Mouse (Mus musculus): ENCODE measurements around the gene Tfr2. TPM values are rescaled to one million over a fixed set of nuclear protein-coding genes. Genes with fewer than 3 reads are reported as not detected.
"Not testable (repeated sequence)": the region's sequence is repeated elsewhere in the genome, so short reads cannot be mapped to it uniquely, and the experiment has no call there.

Gene Tfr2
- total RNA-seq, 2 experiments from 2014 or later = 10.9 to 15.5 TPM

DNA sequence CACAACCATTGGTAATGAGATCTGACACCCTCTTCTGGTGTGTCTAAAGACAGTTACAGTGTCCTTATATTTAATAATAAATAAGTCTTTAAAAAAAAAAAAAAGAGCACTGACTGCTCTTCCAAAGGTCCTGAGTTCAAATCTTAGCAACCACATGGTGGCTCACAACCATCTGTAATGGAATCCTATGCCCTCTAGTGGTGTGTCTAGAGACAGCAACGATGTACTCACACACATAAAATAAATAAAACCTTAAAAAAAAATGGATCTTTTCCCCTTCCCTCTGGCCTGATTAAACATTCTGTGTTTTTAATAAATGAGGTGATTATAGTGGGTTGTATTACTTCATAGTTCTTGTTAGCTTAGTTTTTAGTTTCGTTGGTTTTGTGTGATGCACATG lies 45.3 kb downstream of the Tfr2 start:
- DNase-seq (ENCODE audit: low spot score in 2 of 2) = not testable (repeated sequence)

DNA sequence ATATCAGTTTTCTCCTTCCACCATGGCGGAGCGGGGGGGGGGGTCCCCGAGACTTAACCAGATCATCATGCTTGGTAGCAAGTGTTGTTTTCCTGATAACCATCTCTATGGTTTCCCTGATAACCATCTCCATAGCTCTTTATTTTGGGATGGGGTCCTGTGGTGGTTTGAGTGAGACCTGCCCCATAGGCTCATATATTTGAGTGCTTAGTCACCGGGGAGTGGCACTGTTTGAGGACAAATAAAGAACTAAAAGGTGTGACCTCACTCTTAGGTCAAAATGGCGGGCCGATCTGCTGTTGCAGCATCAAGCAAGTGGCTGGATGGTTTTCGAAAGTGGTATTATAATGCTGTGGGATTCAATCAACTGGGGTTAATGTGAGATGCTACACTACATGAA lies 45.7 kb downstream of the Tfr2 start:
- DNase-seq (ENCODE audit: low spot score in 2 of 2) = no peak

DNA sequence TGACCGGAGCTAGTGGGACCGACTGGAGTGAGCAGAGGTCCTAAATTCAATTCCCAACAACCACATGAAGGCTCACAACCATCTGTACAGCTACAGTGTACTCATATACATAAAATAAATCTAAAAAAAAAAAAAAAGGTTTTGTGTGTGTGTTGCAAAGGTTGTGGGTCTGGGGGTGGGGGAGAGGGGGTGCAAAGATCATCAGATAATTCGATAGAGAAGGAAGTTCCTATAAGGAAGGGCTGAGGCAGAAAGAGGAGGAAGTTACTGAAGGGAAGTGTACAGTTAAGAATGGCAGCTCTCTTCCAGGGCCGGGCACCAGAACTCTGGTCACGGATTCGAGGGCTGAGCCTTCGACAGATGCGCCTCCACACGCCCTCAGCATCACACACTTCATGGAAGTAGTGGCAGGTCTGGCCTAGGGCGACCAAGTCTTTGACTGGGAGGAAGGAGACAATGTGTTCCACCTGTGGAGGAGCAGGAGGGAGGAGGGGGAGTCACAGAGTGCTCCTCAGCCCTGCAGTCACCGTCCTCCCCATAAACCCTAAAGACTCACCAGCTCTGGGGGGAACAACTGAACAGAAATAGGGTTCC lies 54.4 kb downstream of the Tfr2 start:
- no peak for DNase-seq (ENCODE audit: low spot score in 2 of 2)

DNA sequence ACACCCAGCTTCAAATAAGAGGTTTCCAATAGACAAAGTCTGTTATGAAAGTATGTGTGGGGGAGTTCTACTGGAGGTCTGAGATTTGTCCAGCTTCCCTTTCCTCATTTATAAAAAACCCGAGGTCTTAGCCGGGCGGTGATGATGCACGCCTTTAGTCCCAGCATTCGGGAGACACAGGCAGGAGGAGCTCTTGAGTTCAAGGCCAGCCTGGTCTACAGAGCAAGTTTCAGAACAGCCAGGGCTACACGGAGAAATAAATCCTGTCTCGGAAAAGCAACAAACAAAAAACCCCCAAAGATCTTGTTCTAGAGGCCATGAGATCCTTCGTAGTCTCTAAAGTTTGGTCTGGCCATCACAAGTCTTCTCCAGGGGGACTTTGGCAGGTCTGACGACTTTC lies 58.4 kb downstream of the Tfr2 start:
- no peak for DNase-seq (ENCODE audit: low spot score in 2 of 2)

DNA sequence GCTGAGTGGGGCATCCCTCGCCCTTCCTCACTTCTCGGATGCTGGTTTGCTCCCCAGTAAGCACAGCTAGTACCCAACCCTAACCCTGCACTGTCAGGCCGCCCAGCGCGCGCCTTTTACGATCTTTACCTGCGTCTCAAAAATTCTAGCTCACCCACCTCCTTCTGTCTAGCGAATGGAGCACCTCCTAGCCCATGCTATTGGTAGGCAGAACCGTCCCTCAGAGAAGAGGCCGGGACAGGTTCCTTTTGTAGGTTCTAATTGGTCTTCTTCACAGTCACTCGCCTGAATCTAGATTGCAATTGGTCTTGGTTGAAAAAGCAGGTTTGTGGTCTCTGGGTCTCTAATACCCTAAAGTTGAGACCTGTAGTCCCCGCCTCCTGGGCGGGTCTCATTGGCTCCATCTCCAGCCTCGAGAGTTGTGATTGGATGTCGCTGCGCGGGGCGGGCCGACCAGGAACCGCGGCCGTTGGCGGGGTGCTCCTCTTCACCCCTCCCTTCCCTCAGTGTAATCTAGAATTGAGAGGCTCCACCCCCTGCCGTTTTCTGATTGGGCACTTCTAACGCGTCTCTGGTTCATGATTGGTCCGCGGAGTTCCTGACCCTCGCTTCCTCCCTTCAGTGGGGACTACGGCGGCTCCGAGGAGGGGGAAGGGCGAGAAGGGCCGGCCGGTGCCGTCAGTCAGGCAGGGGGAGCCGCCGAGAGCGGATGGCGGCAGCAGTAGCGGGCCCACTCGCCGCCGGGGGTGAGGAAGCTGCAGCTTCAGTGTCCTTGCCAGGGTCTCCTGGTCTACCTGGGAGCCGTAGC lies 59.1 kb downstream of the Tfr2 start, which contains the start of the genes Fbxo24, Lrch4 and Gm20605:
TSS of gene Fbxo24 (minus strand) at position 505 of the 808 bp plus-strand sequence.
TSS of gene Lrch4 (plus strand) at position 624 of the 808 bp plus-strand sequence.
TSS of gene Gm20605 (plus strand) at position 678 of the 808 bp plus-strand sequence.
- peak; percentile 96 to 100 for DNase-seq (ENCODE audit: low spot score in 2 of 2)

DNA sequence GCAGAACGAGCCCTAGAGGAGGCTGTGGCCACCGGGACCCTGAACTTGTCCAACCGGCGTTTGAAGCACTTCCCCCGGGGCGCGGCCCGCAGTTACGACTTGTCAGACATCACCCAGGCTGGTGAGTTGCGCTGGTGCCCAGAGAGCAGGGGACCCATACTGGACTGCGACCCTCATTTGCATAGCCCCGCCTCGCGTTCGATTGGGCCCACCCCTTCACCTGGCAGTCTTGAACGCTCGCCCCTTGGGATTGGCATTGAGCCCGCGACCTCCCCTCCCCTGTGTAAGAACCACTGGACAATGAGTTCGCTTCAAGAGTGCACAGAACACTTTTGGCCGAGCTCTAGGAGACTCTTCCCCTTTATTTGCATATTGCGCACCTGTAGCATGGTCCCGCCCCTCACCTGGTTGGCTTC lies 59.7 kb downstream of the Tfr2 start:
- DNase-seq (ENCODE audit: low spot score in 2 of 2) = no peak

DNA sequence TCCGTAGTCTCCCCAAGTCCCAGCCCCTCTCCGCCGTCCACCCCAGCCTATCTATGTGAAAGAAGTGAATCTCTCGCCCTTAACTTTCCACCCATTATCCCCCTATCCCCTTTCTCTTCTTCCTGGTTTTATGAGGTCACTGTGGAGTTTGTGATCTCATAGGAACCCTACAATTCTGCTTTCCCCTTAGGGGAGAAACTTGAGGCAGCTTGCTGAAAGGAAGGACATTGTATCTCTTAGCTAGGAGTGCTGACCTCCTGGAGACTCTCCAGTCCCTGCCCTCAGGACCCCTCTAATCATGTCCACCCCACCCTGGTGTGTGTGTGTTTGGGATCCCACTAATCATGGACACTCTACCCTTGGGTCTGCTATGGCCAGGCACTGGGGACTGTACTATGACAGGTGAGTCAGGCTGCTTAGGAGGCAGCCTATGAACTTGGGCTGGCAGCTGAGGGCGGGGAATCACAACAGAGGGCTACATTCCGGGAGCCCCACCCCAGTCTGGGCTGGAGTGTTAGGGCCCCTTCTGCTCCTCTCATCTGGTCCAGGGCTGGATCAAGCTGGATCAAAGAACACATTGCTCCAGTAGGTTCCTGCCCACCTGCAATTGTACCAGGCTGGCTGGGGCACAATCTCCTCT lies 60.4 kb downstream of the Tfr2 start:
- no peak for DNase-seq (ENCODE audit: low spot score in 2 of 2)

DNA sequence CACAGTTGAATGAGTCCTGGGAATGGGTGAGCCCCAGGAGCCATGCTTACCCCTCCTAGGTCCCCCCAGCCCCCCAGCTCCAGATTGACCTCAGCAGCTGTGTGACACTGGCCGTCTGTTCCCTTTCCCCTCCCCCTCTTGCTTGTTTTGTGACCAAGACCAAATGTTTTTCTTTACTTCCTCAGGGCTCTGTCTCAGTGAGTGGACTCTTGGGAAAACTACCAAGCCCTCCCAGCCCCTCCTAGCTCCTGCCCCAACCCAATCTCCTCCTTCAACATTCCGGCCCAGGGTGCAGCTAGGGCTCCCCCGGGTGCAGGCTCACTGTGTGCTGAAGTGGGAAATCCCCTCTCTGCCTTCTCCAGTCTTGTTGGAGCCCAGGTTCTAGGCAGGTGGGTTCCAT lies 61.0 kb downstream of the Tfr2 start:
- DNase-seq (ENCODE audit: low spot score in 2 of 2) = no peak

DNA sequence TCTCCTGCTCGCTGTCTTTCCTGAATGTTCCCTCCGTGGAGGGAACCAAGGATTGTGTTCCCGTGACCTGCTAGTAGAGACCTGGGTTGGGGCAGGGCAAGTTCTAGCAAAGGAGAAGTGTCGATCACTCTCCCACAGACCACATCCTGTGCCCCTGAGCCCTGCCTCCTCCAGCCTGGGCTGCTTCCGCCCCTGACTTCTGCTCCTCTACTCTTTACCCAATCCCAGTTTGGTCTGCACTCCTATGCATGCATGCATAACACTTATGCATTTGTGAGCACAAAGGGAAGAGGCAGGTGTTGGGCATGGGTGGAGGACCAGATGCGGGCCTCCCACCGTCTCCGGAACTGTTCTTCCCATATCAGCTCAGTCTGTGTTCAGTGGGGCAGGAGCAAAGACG lies 61.5 kb downstream of the Tfr2 start:
- no peak for DNase-seq (ENCODE audit: low spot score in 2 of 2)

DNA sequence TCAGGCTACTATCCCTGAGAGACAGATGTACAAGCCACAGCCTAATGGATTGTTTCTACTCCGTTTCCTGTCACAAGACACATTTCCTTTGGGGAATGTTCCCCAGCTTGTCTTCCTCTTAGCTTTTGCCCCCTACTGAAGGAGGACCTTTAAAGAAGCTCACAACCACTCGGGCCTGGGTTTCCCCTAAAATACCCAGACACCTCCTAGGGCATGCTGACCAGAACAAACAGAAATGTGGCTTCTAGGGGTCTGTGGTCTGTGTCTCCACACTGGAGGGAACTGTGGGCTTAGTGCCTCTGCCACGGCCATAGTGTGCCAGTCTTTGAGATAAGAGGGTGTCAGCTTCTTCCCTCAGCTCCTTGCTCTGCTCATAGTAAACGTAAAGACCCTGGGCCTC lies 62.0 kb downstream of the Tfr2 start:
- DNase-seq (ENCODE audit: low spot score in 2 of 2) = no peak

DNA sequence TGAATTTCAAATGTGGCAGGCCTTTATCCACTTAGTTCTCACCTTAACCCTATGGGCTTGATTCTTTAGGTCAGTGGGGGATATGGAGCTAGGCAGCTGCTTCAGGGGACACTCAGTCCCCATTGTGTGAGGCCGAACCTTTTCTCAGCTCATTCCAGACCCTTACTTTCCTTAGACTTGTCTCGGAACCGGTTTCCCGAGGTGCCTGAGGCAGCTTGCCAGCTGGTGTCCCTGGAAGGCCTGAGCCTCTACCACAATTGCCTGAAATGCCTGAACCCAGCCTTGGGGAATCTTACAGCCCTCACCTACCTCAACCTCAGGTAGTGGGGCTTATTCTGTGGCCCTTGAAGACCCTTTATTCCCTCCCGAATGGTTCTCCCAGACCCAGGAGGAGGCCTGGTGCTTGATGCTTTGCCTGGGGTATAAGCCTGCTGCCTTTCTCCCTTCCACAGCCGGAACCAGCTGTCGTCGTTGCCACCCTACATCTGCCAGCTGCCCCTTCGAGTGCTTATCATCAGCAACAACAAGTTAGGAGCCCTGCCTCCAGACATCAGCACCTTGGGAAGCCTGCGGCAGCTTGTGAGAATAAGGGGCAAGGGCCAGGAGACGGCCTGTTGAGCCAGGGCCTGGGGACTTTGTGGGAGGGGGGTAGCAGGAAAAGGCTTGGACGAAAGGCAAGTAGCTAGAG lies 63.9 kb downstream of the Tfr2 start:
- DNase-seq (ENCODE audit: low spot score in 2 of 2) = no peak

Small RNA genes within 50 kb of the gene (microRNA-seq; reads per million reads assigned to microRNA genes)
- 1.4 to 4.2 reads per million in 2 experiments for gene Mir6418

Other genes with a start within 250 kb of the Tfr2 start
- gene Slc12a9, start 236.2 kb upstream of the Tfr2 start, total RNA-seq (2021) = 10 to 100 TPM; 29.7 to 35.5 TPM
- gene Ephb4, start 219.7 kb upstream of the Tfr2 start, total RNA-seq (2021) = 1 to 10 TPM; 5.8 to 6.6 TPM
- gene Zan, start 92.8 kb upstream of the Tfr2 start, total RNA-seq (2021) = under 1 TPM; 0.21 to 0.57 TPM
- gene Pop7, start 67.3 kb upstream of the Tfr2 start, total RNA-seq (2021) = 10 to 100 TPM; 32.9 to 37.1 TPM
- 10 to 100 TPM; 40.5 to 48.8 TPM for gene Gigyf1, start 51.3 kb upstream of the Tfr2 start, total RNA-seq (2021)
- gene Epo, start 36.6 kb upstream of the Tfr2 start, total RNA-seq (2021) = not detected
- gene Gnb2, start 36.3 kb upstream of the Tfr2 start, total RNA-seq (2021) = 100 to 1,000 TPM; 704 to 770 TPM
- 100 to 1,000 TPM; 128 to 133 TPM for gene Actl6b, start 16.3 kb upstream of the Tfr2 start, total RNA-seq (2021)
- 10 to 100 TPM; 36.7 to 40.0 TPM for gene Mospd3, start 31.2 kb downstream of the Tfr2 start, total RNA-seq (2021)
- gene Pcolce, start 43.9 kb downstream of the Tfr2 start, total RNA-seq (2021) = 10 to 100 TPM in 1 of 2 experiments, 1 to 10 TPM in 1; 6.9 to 13.6 TPM
- gene Fbxo24, start 59.2 kb downstream of the Tfr2 start, total RNA-seq (2021) = under 1 TPM; 0.17 to 0.37 TPM
- 10 to 100 TPM; 14.7 to 19.5 TPM for gene Lrch4, start 59.3 kb downstream of the Tfr2 start, total RNA-seq (2021)
- 10 to 100 TPM; 11.0 to 14.7 TPM for gene Gm20605, start 59.3 kb downstream of the Tfr2 start, total RNA-seq (2021)
- gene Sap25, start 71.5 kb downstream of the Tfr2 start, total RNA-seq (2021) = 1 to 10 TPM; 6.3 to 6.6 TPM
- gene Irs3, start 75.9 kb downstream of the Tfr2 start, total RNA-seq (2021) = not detected
- 10 to 100 TPM; 51.7 to 56.5 TPM for gene Agfg2, start 114.9 kb downstream of the Tfr2 start, total RNA-seq (2021)
- gene Nyap1, start 171.8 kb downstream of the Tfr2 start, total RNA-seq (2021) = 10 to 100 TPM; 73.9 to 75.0 TPM
- gene Tsc22d4, start 175.9 kb downstream of the Tfr2 start, total RNA-seq (2021) = 100 to 1,000 TPM; 213 to 225 TPM
- 10 to 100 TPM; 24.2 to 27.3 TPM for gene Ppp1r35, start 209.0 kb downstream of the Tfr2 start, total RNA-seq (2021)
- 10 to 100 TPM; 33.4 to 42.0 TPM for gene Mepce, start 217.8 kb downstream of the Tfr2 start, total RNA-seq (2021)
- gene Zcwpw1, start 218.0 kb downstream of the Tfr2 start, total RNA-seq (2021) = 1 to 10 TPM; 5.0 to 5.7 TPM

Data from layer of hippocampus, postnatal 14 days (tissue).